Mouse (Mus musculus) NIH3T3 (cell line): ENCODE measurements around the gene Lpar3.
A peak's percentile ranks its signal among the peaks of the same experiment; 100 is the strongest.

ENCODE experiments used
- DNase-seq: peaks from one replicate; pipeline ENCODE4 v3.0.0-alpha.2; 2012; ENCODE audit warnings: low read depth

Lpar3 gene

DNA sequence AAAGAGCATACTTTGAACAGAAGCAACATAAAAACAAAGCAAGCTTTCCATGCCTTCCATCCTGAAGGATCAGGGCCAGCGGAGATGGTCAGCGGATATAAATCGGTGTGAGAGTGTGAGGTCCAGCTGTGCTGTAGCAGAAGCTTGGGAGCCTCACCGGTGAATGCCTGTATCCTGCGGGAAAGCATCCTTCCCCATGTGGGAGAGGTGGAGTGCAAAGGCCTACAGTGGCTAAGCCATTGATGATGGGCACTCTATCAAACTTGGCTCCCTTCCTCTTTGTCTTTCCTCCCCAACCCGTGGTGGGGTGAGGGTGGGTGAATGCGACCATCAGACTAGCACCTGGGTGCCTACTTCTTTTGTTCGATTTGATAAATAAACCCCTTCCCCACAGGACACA lies 88.8 kb downstream of the Lpar3 start:
- no peak for DNase-seq

DNA sequence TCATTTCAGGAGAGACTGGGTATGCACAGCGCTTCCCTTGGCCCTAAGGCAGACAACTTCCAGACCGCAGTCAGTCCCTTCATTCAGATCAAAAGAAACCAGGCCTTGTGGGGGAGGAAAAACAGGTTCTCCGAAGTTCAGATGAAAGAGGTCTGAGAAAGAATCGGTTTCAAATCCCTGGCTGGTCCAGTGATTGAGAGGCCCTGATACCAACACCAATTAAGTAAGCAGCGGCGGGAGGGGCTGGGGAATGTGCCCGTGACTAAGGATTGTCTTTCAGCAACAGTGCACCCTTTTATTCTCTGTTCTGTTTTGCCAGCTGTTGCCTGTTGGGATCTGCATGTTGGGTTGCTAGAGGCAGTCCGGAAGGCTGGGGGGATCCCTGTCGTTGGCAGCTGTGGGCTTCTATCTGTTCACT lies 90.4 kb downstream of the Lpar3 start:
- DNase-seq: no peak

DNA sequence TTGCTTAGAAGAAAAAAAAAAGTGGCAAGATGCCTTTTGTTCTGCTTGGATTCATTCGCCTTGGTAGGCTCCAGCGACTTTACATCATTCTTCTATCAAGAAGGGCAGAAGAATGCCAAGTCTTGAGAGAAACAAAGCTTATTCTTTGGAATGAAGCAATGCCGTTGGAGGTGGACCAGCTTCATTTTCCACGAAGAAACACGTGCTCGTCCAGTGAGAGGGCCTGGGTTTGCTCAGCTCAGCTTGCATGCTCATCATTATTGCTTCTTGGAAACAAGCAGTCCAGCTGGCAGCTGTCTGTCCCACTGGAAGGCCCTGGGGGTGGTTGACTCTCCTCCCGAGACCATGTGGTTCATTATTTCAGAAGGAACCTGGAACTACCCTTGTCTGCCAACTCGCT lies 94.7 kb downstream of the Lpar3 start:
- peak; percentile 72 for DNase-seq

- no peak for DNase-seq
Observed at GRCm38 (mm10) chr3:146316293-146316692, 95.5 kb downstream of the Lpar3 start.

- DNase-seq: no peak
Observed at GRCm38 (mm10) chr3:146317366-146317765, 96.6 kb downstream of the Lpar3 start.

- no peak for DNase-seq
Observed at GRCm38 (mm10) chr3:146317911-146318310, 97.1 kb downstream of the Lpar3 start.

DNA sequence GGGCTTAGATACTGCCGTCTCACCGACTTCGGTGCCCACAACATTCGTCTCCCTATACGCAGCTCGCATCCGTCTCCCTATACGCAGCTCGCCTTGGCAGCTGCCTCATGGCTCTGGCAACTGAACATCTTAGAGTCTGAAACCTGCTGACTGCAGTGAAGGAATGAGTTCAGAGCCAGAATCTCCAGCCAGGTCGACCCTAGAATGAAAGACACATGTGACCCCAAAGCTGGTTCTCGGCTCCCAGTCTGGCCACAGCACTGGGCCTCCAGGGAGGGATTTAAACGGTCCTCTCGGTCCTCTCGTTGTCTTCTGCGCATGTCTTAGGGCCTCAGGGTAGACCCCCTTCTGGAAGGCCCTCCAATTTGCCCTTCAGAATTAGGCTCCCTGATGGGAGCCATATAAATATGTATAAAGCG lies 97.8 kb downstream of the Lpar3 start:
- peak; percentile 68 for DNase-seq

- DNase-seq: peak; percentile 22
Observed at GRCm38 (mm10) chr3:146318987-146319386, 98.2 kb downstream of the Lpar3 start.

- DNase-seq: no peak
Observed at GRCm38 (mm10) chr3:146319503-146319902, 98.7 kb downstream of the Lpar3 start.

- DNase-seq: no peak
Observed at GRCm38 (mm10) chr3:146324949-146325348, 104.2 kb downstream of the Lpar3 start.

DNA sequence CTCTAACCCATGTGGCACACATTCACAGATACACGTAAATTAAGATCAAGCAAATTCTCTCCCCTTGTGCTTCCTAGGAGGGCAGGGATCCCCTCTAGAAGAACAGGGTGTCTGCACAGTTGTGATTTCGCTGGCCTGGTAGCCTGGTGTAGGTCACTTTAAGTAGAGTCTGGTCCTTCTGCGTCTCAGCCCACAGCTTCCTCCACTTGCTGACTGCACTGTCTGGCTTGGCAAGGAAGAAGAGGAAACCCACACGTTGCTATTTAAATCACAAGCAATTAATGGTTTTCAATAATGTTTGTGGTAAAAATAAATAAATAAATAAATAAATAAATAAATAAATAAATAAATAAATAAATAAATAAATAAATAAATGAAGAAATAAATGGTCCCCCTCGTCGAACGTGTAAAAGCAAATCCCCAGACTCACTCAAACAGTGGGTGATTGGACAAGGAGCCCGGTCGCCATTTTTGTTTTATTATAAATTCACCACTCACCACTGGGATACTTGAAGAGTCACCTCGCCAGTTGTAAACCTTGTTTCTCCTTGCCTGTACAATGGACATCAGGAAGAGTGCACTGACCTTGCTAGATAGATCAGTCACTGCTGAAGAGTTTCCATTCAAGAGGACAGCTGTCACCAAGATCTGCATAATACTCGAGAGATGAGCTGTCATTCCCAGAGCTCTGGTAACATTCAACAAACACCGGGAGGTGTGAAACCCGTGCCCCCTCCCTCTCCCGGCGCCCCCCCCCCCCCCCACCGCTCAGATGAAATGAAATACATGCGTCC lies 106.2 kb downstream of the Lpar3 start:
- DNase-seq: no peak

GRCm38 (mm10) chr3:146327537-146328255 lies 106.9 kb downstream of the Lpar3 start:
- DNase-seq: peak; percentile 85

GRCm38 (mm10) chr3:146328749-146329148 lies 108.0 kb downstream of the Lpar3 start:
- no peak for DNase-seq

- DNase-seq: no peak
Observed at GRCm38 (mm10) chr3:146331819-146332218, 111.1 kb downstream of the Lpar3 start.

DNA sequence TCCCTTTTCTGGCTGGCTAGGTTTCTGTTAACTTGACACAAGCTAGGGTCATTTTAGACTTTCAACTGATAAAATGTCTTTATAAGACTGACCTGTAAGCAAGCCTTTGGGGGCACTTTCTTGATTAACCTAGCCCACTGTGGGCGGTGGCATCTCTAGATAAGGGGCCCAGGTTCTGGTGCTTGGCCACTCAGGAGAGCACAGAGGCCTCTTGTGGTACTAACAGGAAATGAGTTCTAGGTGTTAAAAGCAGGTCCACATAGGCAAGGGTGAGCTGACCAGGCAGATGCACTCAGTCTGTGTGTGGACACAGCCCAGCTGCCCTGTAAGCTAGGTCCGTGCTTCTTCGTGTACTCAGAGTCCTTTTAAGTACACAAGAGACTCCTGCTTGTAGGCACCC lies 112.5 kb downstream of the Lpar3 start:
- DNase-seq: no peak

- peak; percentile 35 for DNase-seq
Observed at GRCm38 (mm10) chr3:146334070-146334469, 113.3 kb downstream of the Lpar3 start.
